Mouse (Mus musculus) MEL-GATA-1-ER (cell line): ENCODE data around the gene Hist1h4m.
A peak's percentile ranks its signal among the peaks of the same experiment; 100 is the strongest.
"Not testable (repeated sequence)": the region's sequence is repeated elsewhere in the genome, so short reads cannot be mapped to it uniquely, and the experiment has no call there.

Experiments used
- DNase-seq: peaks from one replicate; pipeline ENCODE4 v3.0.0-alpha.2; 2012; ENCODE audit warnings: low read depth; ENCODE audit errors: extremely low read depth

Hist1h4m gene

GRCm38 (mm10) chr13:21811539-21811938, at the start of gene Hist1h4m:
Gene Hist1h4m, plus strand, starts transcription at chr13:21811746.
- not testable (repeated sequence) for DNase-seq

- peak; percentile 94 for DNase-seq
These were observed 32.5 kb upstream of the Hist1h4m start for GRCm38 (mm10) chr13:21778814-21779766.

- peak; percentile 87 for DNase-seq
These were observed 31.5 kb upstream of the Hist1h4m start, which contains the start of gene Hist1h1b for GRCm38 (mm10) chr13:21779767-21780731. Gene Hist1h1b, minus strand, starts transcription at chr13:21780625.

GRCm38 (mm10) chr13:21781021-21781555, 30.5 kb upstream of the Hist1h4m start:
- DNase-seq = peak; percentile 36

GRCm38 (mm10) chr13:21781639-21782038, 29.9 kb upstream of the Hist1h4m start:
- DNase-seq = no peak

- DNase-seq = peak; percentile 81
These were observed 28.9 kb upstream of the Hist1h4m start for GRCm38 (mm10) chr13:21782361-21783254.

GRCm38 (mm10) chr13:21783255-21783617, 28.3 kb upstream of the Hist1h4m start, which contains the start of gene Hist1h3i:
Gene Hist1h3i, minus strand, starts transcription at chr13:21783370.
- peak; percentile 93 for DNase-seq

GRCm38 (mm10) chr13:21783734-21784161, 27.8 kb upstream of the Hist1h4m start:
- DNase-seq = peak; percentile 63

GRCm38 (mm10) chr13:21784311-21784710, 27.2 kb upstream of the Hist1h4m start:
- peak; percentile 26 for DNase-seq

- peak; percentile 73 for DNase-seq
These were observed 25.2 kb upstream of the Hist1h4m start for GRCm38 (mm10) chr13:21786189-21786898.

- peak; percentile 96 for DNase-seq
These were observed 24.5 kb upstream of the Hist1h4m start, which contains the start of the genes Hist1h2an and Hist1h2bp for GRCm38 (mm10) chr13:21786899-21787629. Gene Hist1h2an, minus strand, starts transcription at chr13:21787218. Gene Hist1h2bp, plus strand, starts transcription at chr13:21787461.

- peak; percentile 70 for DNase-seq
These were observed 23.6 kb upstream of the Hist1h4m start for GRCm38 (mm10) chr13:21787760-21788593.

GRCm38 (mm10) chr13:21789925-21790324, 21.6 kb upstream of the Hist1h4m start:
- no peak for DNase-seq

GRCm38 (mm10) chr13:21790601-21791283, 20.8 kb upstream of the Hist1h4m start:
- DNase-seq = no peak

GRCm38 (mm10) chr13:21795584-21795983, 16.0 kb upstream of the Hist1h4m start:
- no peak for DNase-seq

- DNase-seq = not testable (repeated sequence)
These were observed 14.4 kb upstream of the Hist1h4m start for GRCm38 (mm10) chr13:21797163-21797562.

- DNase-seq = not testable (repeated sequence)
These were observed 8.5 kb upstream of the Hist1h4m start for GRCm38 (mm10) chr13:21803058-21803457.
